Mouse (Mus musculus): ENCODE measurements around the gene Fam131b.

GRCm38 (mm10) chr6:42362974-42363373 lies 38.5 kb upstream of the Fam131b start:
- TF ChIP-seq CTCF (conservative IDR thresholded peaks at IDR 0.05; ENCODE audit: insufficient read depth, insufficient read length, low read depth, low read length) (no peak), POLR2A (IDR thresholded peaks at IDR 0.05; ENCODE audit: low read depth, low read length) (no peak)

Measured in kidney, adult 2 months (tissue).